Mouse (Mus musculus) telencephalon, adult 2 months (tissue): ENCODE data around the gene Dppa3.

ENCODE experiments used
- DNase-seq: peaks from one replicate; pipeline ENCODE4 v3.0.0-alpha.2; 2011; ENCODE audit warnings: low read depth, low spot score

Dppa3 gene

DNA sequence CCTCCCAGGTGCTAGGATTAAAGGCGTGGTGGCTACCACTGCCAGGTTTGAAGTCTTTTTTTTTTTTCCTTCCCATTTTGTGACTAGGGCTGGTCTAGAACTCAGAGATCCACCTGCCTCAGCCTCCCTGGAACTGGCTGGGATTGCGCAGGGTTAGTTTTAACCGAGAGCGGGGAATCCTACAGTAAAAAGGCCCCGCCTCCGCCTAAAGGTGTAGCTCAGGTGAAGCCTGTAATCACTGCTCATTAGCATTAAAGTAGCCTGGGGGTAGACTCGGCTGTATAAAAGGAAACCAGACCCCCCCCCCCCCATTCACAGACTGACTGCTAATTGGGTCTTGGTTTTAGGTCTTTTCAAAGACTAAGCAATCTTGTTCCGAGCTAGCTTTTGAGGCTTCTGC lies at the start of gene Dppa3:
Gene Dppa3 (plus strand): TSS at position 301 of the 400 bp plus-strand sequence.
- no peak for DNase-seq

DNA sequence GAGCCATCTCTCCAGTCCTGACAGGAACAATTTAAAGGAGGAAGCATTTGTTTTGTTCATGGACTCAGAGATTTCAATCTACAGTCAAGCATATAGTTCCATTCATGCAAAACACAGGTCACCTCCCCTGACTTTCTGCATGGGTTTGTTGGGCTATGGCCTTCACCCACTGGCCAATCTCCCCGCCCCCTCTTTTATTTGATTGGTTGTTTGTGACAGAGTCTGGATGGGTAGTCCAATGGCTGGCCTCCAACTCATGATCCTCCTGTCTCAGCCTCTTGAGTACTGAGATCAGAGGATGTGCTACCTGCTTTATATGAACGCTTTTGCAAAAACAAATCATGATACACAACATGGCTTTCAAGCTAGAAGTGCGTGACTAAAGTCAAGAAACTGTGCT lies 49.2 kb upstream of the Dppa3 start:
- no peak for DNase-seq

- no peak for DNase-seq
These were observed 47.1 kb upstream of the Dppa3 start for GRCm38 (mm10) chr6:122579086-122579485.

DNA sequence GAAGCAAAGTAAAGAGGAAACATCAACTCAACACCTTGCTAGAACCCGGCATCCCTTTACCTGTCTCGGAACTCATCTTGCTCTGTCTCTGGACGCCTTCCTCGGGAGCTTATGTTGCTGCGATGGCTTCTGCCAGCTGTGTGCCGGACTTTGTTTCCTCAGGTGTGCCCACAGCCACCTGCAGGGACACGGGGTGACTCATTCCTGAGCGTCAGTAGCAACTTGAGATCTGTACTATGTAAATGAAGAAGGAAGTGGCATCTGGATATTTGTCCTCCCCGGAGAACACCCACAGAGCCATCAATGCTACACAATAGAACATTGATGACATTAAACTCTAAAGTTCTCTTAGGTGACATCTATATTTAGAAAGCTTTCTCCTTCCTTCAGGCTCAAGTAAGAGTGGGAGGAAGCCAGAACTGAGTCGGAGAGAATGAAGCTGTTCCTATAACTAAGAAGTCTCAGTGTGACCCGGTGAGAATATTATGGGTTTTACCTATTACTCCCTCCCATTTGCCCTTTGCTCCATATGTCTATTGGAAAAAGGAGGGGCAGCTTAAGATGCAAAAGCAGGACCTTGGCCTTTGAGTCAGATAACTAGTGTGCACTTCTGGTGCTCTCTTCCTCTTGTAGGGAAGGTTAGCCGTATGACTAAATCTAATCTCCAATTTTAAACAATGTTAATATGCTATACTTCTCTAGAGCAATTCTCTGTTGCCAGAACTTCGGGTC lies 35.0 kb upstream of the Dppa3 start:
- DNase-seq, result no peak

GRCm38 (mm10) chr6:122592905-122593304 lies 33.3 kb upstream of the Dppa3 start:
- DNase-seq, result no peak

- peak; percentile 8 for DNase-seq
These were observed 30.6 kb upstream of the Dppa3 start for GRCm38 (mm10) chr6:122595637-122596036.

GRCm38 (mm10) chr6:122596608-122597007 lies 29.6 kb upstream of the Dppa3 start:
- DNase-seq, result no peak

DNA sequence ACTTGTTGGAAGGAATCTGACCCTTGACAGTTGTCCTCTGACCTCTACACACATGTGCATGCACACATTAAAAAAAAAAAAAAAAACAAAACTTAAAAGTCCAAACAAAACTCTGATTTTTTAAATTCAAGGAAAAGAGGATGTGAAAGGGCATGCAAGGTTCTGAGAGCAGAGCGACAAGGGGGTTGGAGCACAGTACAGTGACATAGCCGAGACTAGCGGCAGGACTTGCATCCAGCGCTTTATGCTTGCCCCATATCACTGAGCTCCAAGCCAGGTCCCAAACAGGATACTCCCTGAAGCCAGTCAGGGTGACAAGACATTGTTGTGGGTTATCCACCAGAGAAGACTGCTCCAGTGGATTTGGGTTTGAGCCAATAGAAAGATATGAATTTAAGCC lies 28.2 kb upstream of the Dppa3 start:
- DNase-seq, result no peak

DNA sequence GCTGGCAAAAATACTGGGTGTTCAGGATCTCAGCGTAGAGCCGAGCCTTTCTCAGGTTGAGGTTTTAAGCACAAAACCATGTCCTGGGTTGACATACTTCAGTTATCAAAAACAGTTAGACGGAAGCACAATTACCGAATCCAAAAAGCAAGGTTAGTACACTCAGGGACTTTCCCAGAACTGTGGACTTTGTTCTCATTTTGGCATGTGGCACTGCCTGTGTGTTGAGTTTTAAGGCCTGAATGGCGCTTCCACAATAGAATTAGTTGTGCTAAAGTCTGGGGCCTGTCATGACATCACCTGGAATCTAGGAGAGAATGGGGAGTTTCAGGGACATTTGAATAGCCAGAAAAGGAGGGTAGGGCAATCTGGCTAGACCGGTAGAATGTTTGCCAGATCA lies 27.8 kb upstream of the Dppa3 start:
- DNase-seq, result no peak

DNA sequence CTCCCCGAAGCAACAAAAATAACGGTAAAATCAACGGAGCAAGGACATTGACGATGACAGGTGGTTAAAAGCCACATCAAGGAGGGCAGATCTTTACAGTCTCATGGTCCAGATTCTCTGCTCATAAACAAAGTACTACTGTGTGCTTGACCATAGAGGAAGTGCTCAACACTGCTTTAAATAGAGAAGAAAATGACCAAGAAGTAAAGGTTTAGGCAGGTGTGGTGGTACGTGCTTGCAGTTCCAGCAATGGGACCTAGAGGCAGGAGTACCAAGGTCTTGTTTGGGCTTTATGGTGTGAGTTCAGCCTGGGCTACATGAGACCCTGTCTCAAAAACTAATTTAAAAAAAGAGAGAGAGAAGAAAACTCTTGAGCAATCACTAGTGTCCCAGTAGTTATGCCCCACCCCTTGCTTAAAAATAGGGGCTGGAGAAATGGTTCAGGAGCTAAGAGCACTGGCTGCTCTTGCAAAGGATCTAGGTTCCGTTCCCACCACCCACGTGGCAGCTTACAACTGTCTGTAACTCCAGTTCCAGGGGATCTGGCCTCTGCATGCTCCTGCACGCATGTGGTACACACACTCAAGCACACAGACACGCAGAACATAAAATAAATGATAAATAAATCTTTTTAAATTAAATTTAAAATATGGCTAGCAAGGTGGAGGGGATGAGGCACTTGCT lies 27.0 kb upstream of the Dppa3 start:
- no peak for DNase-seq

DNA sequence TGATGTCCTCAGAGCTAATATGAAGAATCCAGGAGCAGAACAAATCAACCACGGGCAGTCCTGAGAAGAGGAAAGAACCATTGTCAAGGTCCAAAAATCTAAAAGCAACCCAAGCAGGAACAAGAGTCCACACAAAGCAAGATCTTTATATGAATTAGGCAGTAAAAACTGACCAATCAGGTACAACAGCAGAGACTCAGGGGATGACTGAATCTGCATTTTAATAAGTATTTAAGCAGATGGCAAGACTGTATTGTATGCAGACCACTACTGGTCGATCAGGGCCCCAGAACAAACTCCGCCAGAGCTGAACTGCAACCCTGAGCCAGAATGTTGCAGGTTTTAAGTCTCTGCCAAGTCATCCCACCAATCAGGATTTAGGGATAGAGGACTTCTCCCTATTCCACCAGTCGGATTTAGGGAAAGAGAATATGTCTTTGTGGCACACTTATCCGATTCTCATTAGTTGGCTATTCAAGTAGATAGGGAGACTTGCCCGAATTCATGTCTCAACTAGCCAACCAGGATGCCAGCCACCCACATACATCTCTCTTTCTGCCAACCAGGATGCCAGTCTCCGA lies 26.1 kb upstream of the Dppa3 start:
- DNase-seq, result no peak

GRCm38 (mm10) chr6:122601031-122601430 lies 25.2 kb upstream of the Dppa3 start:
- DNase-seq, result no peak

- no peak for DNase-seq
These were observed 24.6 kb upstream of the Dppa3 start for GRCm38 (mm10) chr6:122601615-122602014.

DNA sequence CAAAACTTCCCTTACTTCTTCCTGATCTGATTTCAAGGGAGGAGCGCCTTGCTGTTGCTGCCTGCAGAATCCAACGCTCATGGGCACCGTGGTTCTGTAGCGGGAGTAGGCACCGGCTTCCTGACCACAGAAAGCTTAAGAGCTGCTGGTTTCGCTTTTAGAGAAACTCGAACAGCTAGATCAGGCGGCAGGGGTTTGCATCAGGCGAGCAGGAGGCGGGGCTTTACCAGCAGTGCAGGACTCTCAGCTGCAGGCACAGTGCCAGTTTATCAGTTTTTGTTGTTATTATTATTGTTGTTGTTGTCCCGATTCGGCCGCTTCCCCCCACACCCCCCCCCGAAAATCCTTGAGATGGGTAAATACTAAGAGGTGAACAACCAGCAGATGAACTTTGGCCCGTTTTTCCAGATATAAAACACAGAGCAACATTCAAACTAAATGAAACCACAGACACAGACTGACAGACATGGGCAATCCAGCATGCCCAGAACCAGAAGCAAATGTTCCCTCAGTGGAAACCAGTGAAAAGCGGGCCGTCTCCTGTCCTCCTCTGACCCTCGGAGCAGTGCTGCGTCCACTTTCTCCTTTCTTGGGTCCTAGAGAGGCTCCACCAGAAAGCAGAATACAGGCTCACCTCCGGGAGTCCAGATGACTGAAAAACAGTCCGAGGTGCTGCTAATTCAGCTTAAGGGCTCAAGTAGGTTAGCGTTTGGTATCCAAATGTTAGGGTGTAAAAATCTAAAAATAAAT lies 23.8 kb upstream of the Dppa3 start, which contains the start of gene Apobec1:
Gene Apobec1 (minus strand): TSS at position 203 of the 750 bp plus-strand sequence.
- DNase-seq, result peak; percentile 29

- DNase-seq, result no peak
These were observed 23.3 kb upstream of the Dppa3 start for GRCm38 (mm10) chr6:122602992-122603322.

GRCm38 (mm10) chr6:122604260-122604659 lies 21.9 kb upstream of the Dppa3 start:
- no peak for DNase-seq

GRCm38 (mm10) chr6:122605483-122605882 lies 20.7 kb upstream of the Dppa3 start:
- no peak for DNase-seq

DNA sequence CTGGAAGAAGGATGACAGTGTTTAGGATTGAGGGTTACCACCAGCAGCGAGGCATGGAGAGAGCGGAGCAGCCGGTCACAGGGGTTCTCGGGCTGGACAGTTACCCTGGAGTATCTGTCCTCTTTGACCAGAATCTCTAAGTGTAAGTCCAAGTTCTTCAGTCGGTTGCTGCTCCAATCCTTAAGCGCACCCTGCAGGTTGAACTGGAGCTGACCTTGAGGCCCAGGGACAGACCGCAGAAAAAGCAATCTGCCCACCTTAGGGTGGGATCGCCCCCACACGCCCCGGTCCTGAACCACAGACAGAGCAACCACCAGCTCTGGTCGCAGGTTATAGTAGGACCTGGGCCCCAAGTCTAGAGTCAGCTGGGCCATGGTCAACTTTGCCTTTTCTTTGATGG lies 19.5 kb upstream of the Dppa3 start:
- no peak for DNase-seq

DNA sequence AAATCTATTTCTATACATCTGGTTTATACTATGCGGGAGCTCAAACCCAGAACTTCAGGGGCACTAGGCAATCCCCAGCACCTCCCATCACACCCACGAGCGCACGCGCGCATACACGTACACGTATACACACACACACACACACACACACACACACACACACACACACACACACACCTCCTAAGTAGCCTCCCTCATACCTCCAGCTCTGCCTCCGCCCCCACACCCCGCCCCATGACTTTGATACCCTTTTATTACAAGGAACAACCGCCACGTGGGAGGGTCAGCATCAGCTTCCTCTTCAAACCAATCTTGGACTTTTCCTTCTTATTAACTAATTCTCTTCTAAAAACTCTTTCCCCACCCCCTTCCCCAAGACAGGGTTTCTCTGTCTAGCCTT lies 18.5 kb upstream of the Dppa3 start:
- no peak for DNase-seq

DNA sequence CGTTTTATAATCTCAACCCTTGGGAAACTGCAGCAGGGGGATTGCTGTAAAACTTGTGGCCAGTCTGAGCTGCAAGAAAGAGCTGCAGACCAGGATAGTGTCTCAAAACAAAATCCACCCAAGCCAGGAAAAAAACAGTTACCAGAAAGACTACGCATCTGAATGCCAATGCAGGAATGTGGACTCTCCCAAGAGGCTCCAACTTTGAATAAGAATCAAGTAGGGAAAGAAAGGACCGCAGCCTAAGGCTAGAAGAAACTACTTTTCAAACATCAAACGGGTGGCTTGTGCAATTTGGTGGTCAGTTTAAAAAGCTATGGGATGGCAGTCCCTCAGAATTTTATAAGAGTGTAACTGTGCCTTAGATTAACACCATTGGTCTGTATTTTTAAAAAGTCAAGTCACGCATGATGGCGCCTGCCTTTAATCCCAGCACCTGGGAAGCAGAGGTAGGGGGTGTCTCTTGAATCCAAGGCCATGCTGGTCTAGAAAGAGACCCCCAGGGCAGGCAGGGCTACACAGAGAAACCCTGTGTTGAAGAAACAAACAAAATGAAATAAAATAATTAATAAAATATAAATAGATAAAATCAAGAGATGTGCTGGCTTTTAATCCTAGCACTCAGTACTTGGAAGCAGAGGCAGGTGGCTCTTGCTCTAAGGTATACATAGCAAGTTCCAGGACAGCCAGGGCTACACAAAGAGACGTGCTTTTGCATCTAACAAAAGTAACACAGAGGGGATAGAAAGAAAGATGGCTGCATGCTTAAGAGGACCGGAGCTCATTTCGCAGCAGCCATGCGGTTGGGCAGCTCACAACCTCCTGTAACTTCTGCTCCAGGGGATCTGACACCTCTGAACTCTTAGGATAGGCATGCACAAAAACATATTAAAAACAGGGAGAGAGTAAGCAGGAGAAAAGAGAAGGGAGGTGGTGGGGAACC lies 17.5 kb upstream of the Dppa3 start:
- no peak for DNase-seq

- DNase-seq, result no peak
These were observed 16.9 kb upstream of the Dppa3 start for GRCm38 (mm10) chr6:122609377-122609728.
